Mouse (Mus musculus): ENCODE results near the gene Gm28557. TPM values are rescaled to one million over a fixed set of nuclear protein-coding genes. Genes with fewer than 3 reads are reported as not detected.
"Not testable (repeated sequence)": the region's sequence is repeated elsewhere in the genome, so short reads cannot be mapped to it uniquely, and the experiment has no call there.

Gm28557 gene
- total RNA-seq (2021) (1 to 10 TPM; 6.2 to 7.2 TPM), polyA plus RNA-seq (2012; rRNA removed) (0.67 and 0.73 TPM in 2 replicates)
- long read RNA-seq, partial matches to known transcripts = 1 of 2 reads
- long read RNA-seq, other reads (novel, unspliced or antisense) = 1 of 2 reads

DNA sequence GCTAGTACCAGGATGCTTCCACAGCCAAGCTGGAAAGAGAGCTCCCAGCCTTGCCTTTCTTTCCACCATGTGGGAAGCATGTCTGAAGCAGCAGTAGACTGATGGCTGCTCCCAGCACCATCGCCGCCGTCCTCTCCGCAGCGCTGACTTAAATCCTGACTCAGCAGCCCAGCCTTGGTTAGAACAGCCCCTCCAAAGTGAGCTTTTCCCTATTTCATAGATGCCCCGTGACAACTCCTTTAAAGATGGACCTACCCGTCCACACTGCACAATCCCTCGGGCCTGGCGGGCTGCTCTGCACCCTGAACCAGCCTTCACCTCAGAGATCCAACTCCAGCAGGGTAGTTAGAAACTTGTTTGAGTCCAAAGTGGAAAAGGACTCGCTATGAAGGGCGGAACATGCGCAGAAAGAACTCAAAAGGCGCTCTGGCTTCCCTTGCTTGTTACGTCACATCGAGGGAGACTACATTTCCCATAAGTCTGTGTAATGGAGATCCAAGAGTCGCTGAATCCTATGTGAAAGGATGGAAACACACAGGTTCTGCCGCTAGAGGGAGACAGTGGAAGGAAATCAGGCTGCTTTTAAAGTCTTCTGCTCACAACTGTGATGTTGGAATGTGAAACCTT, at the start of gene Gm28557:
Gene Gm28557 (minus strand): TSS at position 411 of the 627 bp plus-strand sequence.
- DNase-seq = peak; percentile 92

DNA sequence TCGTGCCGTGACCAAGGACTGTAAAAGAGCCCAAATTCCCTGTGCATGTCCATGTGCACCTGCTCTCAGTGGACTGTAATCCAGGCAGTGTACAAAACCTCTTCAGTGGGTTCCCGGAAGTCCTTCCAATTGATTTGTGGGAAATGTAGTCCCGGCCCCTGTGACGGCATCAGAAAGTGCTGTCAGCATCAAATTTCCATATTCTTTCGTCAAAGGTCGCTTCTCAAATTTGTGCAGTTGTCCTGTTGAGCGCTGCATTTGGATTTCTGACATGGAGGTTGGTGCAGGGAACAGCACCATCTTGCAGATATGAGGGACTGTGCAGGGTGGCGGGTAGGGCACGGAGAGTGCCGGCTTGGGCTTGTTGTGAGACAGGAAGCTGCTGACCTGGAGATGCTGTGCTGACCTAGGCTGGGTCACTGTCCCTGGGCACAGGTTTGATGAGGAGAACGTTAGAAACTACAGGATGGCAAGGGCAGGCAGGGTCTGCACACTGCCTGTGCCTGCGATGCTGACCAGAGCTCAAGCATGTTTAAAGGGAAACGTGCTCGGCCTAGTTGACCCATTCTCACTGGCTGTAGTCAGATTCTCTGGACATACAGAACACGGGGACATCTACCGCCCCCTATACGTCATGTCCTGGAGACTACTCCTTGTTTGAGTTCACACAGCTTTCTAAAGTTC, 19.8 kb upstream of the Gm28557 start:
- peak; percentile 88 for DNase-seq

DNA sequence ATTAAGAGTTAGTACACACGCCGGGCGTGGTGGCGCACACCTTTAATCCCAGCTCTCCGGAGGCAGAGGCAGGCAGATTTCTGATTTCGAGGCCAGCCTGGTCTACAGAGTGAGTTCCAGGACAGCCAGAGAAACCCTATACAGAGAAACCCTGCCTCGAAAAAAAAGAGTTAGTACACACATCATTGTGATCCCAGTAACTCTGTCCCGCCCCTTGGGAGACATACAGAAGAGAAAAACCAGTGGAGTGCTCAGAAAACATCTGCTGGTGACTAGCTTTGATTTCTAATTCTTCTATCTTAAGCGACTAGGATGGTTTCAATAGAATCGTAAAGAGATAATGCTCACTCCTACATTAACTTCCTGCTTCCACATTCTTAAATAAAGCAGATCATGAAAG, 19.1 kb upstream of the Gm28557 start:
- not testable (repeated sequence) for DNase-seq

DNA sequence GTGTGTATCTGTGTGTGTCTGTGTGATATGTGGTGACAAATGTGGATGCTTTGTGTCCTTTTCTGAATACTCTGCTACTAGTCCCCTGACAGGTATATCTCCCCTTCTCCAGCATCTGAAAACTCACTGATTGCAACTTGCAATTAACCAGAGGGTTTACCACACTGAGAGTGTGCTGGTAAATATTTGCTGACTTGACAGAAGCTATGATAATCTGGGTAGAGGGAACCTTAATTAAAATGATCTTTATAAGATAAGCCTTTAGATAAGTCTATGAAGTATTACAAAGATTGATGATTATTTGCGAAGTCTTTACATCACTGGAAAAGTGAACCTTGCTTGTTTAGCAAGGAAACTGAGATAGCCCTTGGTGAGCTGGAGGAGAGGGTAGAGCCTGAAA, 16.1 kb upstream of the Gm28557 start:
- DNase-seq = no peak

DNA sequence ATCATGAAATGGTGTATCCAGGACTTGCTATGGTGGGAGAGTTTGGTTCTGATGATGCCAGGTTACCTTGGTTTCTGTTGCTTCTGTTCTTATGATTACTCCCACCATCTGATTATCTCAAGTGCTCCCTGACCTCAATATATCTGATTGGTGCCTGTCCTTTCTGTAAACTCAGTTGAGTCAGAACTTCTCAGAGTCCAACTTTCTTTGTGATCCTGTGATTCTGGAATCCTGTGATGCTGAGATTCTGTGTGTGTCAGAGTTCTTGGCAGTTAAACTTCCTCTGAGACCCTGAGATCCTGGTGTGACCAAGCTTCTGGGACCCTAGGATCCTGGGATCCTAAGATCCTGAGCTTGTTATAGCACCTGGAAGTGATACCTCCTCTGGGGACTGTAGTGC, 13.0 kb upstream of the Gm28557 start, which contains the start of gene Zfp759:
Gene Zfp759 (plus strand): TSS at position 301 of the 400 bp plus-strand sequence.
- not testable (repeated sequence) for DNase-seq

DNA sequence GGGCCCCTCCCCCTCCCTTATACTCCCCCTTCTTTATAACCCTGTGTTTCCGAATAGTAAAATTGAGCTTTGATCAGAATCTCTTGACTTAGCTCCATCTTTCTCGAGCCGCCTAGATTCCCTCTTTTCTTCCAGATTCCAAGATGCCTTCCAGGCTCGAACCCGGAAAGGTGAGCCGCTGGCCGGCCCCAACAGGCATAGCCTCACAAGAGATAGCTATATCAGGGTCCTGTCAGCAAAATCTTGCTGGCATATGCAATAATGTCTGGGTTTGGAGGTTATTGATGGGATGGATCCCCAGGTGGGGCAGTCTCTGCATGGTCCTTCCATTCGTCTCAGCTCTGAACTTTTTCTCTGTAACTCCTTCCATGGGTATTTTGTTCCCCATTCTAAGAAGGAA, 7.8 kb upstream of the Gm28557 start, which contains the start of gene Rslcan18:
Gene Rslcan18 (minus strand): TSS at position 101 of the 400 bp plus-strand sequence.
- not testable (repeated sequence) for DNase-seq

DNA sequence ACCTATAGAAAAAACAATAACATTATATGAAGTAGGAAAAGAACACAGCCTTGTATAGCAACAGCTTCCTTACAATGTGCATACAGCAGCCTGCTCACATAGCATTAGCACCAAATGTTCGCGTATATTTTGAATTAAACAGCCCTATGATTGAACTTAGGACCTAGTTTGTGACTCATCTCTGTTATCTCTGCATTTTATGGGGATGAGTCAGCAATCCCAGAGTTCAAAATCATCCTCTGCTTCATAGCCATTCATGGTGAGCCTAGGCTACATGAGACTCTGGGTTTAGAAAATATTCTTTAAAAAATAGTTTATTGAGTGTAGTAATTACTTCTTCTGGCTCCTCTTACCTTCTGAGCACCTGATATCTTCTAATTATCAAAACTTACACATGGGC, 4.9 kb upstream of the Gm28557 start:
- DNase-seq = no peak

DNA sequence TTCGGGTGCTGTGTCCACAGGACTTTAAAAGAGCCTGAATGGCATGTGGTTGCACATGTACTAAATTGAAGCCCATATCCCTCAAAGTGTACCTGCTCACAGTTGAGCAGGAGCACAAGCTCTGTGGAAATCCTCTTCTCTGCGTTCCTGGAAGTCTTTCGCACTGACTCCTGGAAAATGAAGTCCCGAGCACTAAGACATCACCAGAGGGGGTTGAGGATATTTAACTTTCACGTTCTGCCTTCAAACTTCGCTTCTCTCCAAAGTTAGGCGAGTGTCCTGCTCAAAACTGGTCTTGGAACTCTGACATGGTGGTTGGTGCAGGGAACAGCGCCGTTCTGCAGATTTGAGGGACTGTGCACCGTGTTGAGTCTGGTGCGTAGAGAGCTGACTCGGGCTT, 3.7 kb upstream of the Gm28557 start:
- DNase-seq = peak; percentile 32

DNA sequence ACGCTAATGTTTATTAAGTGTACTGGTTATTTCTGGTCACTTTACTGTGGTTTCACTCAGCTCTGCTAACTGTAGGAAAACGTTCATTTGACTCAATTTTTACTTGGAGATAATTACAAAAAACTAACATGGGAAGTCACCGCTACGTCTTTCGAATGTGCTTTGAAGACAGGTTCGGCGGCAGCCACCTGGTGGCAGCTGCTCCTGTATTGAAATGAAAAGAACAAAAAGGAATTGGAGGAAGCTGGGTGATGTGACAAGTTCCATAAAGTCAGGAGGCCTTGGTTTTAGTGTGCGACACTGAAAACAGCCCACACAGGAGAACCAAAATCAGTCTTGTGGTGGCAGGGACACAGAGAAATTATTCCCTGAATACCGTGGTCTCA, 410 bp upstream of the Gm28557 start:
- DNase-seq = no peak

DNA sequence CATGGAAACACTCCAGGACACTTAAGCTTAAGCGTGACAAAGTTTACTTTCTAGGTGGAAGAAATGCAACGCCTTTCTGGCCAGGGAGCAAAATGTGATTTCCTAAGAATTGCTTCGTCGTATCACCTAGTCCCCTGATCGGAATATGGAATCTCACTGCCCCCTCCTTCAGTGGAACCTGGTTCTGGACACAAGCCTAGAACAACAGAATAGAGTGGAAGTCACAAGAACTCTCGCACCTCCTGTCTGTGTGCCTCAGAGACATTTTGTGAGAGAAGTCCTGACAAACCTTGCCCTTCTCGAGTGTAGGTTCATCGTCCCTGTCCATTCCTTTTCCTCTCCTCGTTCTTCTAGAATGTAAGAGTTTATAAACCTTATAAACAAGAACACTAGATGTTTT, 723 bp downstream of the Gm28557 start:
- no peak for DNase-seq

DNA sequence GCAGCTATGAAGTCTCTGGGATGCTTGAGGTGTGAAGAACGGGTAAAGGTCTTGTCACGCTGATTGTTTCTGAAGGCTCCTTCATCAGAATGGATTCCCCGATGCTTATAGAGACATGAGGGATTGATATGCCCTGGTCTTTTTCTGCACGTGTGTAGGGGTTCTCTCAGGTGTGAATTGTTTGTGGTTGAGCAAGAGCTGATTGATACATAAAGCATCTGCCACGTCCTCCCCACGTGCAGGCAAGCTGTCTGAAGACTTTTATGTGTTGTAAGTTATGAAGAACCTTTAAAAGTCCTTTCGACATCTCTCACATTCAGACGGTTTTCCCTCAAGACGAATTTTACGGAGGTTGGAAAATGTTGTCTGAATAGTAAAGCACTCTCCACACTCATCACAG, 10.5 kb downstream of the Gm28557 start, which contains the start of gene Zfp708:
Gene Zfp708 (minus strand): TSS at position 101 of the 400 bp plus-strand sequence.
- DNase-seq = no peak

DNA sequence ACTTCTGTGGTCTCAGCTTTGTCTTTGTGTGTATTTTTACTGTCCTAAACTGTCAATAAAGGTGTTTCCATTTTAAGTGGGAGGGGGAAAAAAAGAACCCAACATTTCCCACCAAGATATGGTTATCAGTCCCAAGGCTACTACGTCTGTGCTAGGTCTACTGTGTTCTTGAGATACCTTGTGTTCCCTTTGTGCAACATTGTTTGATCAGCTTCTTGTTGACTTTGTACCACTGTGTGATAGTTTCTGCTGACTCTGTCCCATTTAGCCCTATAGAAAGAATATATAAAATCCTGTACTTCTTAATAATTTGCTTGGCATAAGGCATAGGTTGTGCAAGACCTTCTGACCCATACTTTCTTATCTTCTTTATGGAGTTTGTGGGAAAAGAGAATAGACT, 18.2 kb downstream of the Gm28557 start:
- no peak for DNase-seq

DNA sequence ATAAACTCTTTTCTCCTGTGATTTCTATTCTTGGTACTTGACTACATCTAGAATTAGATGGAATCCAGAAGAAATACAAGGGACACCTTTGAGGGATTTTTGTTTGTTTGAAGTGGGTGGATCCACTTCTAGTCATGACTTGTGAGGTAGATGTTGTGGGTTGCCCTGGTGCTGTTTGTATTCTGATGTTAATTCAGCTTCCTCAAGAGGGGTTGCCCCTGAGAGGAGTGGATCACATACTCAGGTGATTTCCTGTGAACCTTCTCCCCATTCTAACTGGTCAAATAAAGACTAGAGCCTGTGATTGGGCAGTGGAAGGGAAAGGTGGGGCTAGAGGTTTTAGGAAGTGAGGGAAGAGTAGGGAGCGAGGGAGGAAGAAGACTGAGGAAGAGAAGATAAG, 26.5 kb downstream of the Gm28557 start:
- DNase-seq = no peak

DNA sequence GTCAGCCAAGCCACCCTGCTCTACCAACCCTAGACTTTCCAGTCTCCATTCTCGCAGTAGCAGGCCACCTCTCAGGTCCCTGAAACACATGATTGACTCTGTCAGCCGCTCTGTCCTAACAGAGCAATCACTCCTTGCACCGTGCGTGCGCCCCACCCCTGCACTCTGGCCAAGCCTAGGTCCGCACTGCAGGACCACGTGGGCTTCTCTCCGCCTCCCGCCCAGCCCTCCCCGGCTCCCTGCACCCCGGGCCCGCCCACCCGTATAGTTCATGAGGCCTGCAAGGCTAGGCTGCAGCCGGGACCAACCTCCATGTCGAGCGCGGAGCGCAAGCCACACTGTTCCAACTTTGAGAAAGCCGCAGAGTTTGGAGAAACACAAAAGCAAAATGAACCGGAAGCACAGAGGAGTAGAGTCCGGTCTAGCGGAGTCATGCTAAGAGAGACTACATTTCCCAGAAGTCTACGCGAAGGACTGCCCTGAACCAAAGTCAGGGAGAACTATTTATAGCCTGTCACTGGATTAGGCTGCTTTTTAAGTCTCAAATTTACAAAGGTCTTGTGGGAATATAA, 27.2 kb downstream of the Gm28557 start:
- peak; percentile 91 for DNase-seq

DNA sequence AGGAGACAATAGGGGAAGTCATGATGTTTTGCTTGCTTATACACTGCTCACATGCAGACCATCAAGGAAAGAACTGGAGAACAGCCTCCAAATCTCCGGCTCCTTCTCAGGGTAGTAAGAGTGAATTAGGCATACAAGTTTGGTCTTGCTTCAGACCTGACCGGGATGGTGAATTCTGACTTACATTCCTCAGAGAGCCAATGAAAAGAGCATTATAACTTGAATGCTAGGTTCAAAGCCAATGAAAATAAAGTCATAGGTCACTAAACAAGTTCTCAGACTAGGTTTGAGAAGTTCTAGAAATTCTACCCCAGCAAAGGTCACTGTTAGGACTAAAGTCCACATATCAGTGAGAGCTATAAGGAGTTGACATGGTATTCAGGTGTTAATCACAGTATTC, 31.2 kb downstream of the Gm28557 start:
- no peak for DNase-seq

DNA sequence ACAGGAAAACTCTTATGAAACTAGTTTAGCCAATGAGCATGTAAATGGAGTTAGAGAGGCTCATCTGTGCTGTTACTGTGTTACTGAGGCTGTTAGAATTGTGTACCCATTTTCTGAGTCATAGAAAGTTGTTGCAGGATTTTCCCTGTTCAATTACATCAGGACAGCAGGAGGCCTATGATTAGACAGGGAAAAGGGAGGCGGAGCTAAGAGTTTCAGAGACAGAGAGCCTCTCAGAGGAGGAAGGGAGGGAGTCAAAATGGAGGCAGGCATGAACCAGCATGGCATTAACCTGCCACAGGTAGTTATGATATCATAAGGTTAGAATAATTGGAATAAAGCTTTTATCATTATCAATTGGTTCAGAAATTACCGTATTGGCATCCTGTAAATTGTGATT, 35.6 kb downstream of the Gm28557 start:
- DNase-seq = no peak

DNA sequence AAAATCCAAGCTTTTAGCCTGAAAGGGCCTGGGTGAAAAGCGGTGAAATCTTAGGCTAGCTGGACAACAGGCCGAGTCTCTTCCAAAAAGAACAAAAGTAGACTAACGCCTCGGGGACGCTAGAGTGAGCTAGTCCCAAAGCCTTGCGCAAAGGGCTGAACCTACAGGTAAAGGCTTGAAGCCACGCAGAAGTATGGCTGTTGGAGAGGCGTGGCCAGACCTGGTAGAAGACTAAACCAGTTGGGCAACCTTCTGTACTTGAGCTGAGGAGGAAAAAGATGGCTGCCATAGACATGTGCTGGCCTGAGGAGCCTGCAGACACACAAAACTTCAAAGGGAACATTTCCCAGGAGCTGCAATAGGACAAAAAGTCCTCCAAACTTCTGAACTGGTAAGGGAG, 43.0 kb downstream of the Gm28557 start:
- no peak for DNase-seq

DNA sequence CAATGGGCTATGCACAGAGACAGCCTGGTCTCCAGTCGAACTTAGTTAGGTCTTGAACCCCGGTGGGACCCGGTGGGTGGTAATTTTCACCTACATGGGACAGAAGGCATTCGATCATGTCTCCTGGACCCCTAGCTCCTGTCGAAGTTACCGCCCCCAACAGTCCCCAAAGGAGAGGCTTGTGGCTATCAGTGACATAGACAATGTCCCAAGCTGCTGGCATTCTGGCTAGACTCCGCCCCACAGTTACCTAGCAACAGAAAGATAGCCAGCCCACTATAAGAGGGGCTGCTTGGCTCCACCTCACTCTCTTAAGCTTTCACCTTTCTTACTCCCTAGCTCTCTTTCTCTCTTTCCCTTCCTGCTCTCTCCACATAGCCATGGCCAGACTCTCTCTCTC, 46.0 kb downstream of the Gm28557 start:
- DNase-seq = no peak

DNA sequence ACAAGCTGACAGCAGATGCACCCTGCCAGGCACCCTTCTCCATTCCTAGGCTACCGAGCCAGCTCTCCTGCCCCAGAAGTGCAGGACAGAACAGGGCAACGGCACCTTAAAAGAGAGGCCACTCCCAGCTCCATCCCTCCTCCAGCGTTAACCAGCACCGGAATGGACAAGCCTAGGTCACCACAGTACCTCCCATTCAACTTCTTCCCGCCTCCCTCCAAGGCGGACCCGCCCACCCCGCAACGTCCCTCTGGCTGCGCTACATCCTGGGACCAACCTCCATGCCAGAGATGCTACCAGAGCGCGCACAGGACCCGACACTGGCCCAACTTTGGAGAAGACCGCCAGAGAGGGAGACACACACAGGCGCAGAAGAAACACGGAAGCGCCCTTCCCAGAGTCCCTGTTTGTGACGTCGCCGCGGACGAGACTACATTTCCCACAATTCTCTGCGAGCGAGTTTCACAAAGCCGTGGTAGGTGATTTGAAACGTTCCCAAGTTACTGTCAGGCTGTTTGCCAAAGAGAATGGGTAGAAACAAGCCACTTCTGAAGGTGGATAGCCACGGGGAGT, 47.5 kb downstream of the Gm28557 start, which contains the start of gene Zfp712:
Gene Zfp712 (minus strand): TSS at position 385 of the 573 bp plus-strand sequence.
- DNase-seq = peak; percentile 94

DNA sequence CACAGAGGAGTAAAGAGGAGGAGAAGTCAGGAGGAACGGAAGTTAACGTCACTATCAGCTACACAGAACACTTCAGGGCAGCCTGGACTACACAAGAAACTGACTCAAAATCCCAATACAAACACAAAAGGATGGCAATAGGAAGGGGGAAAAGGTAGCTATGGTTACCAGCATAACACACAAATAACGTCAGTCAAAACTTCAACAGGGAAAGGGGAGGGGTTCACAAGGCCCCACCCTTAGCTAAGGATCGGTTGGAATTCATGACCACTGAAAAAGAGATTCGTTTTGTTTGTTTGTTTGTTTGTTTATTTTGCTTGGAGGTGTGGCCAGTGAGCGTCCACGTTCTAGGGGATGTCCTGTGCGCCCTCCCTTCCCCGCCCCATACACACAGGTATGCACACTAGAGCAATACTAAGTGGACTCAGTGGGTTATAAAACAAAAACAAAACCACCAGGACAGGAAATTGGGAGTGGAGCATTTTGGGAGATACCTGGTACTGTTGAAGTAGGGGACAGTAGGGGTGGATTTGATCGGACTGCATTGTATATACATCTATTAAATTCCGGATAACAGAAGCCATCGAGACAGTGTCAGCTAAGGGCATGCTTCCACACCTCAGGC, 48.1 kb downstream of the Gm28557 start:
- no peak for DNase-seq

Data from adrenal gland, adult 2 months (tissue).